ENCODE assay signal across 33 mouse cellular contexts in the genomic region with DNA sequence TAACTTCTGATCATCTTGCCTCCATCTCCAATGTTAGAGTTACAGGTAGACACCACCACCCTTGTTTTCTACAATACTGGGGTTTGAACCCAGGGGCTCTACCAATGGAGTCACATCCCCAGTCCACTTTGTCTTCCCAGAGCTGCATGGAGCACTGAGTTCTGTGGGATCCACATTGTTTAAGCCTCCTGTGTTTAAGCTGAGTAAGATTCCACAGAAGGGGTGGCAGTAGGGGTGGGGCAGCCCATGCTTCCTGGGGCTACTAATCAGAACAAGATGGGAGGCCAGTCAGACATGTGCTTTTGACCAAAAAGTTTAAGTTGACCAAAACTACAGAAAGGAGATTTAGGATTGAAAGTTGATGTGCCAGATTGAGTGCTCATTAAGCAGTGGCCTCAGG.
"Had no signal": no experiment of that assay in that cellular context is flagged by ENCODE, and none has a peak within 500 bp of the region (broad histone marks: within the 10 kb centered on the region; RNA-seq: fewer than 3 reads in every experiment).

No protein-coding gene starts in this region.

- H3K27ac ChIP-seq: heart, embryonic 13.5 days; heart, embryonic 15.5 days; hindbrain, embryonic 10.5 days; hindbrain, embryonic 12.5 days; hindbrain, embryonic 13.5 days; hindbrain, embryonic 14.5 days; hindbrain, embryonic 15.5 days; hindbrain, postnatal 0 days; intestine, embryonic 15.5 days; kidney, embryonic 15.5 days; kidney, postnatal 0 days; layer of hippocampus, adult 2 months; left cerebral cortex, adult 2 months had no signal

- H3K4me2 ChIP-seq: heart, embryonic 12.5 days; heart, embryonic 13.5 days; heart, embryonic 15.5 days; hindbrain, embryonic 12.5 days; hindbrain, embryonic 13.5 days; hindbrain, embryonic 14.5 days; hindbrain, embryonic 15.5 days; intestine, embryonic 15.5 days; kidney, embryonic 15.5 days had no signal

- H3K4me1 ChIP-seq: heart, embryonic 12.5 days; heart, embryonic 13.5 days; heart, embryonic 15.5 days; hindbrain, embryonic 10.5 days; hindbrain, embryonic 12.5 days; hindbrain, embryonic 13.5 days; hindbrain, embryonic 15.5 days; intestine, embryonic 15.5 days; kidney, embryonic 15.5 days had no signal

- H3K9ac ChIP-seq: heart, embryonic 12.5 days; heart, embryonic 13.5 days; heart, embryonic 15.5 days; hindbrain, embryonic 12.5 days; hindbrain, embryonic 13.5 days; hindbrain, embryonic 14.5 days; hindbrain, embryonic 15.5 days; intestine, embryonic 15.5 days; kidney, embryonic 15.5 days had no signal

- H3K9me3 ChIP-seq: heart, embryonic 12.5 days; heart, embryonic 13.5 days; heart, embryonic 15.5 days; hindbrain, embryonic 10.5 days; hindbrain, embryonic 12.5 days; hindbrain, embryonic 13.5 days; hindbrain, embryonic 15.5 days; intestine, embryonic 15.5 days; kidney, embryonic 15.5 days had no signal

- DNase-seq: heart, postnatal 10 days; heart, postnatal 14 days; heart, postnatal 36 days; heart, postnatal 4 days; kidney, adult 11 months; kidney, adult 18-20 months; kidney, adult 2 months; kidney, adult 8-10 months; kidney, adult 9 months; kidney, postnatal 10 days; kidney, postnatal 14 days; kidney, postnatal 25 days; kidney, postnatal 36 days; layer of hippocampus, adult 9-11 months; layer of hippocampus, postnatal 36 days had no signal

- ATAC-seq: hindbrain, embryonic 16.5 days; hindbrain, postnatal 0 days; inflammation-experienced regulatory T-cells, adult 6 months; intestine, embryonic 15.5 days; intestine, embryonic 16.5 days; intestine, postnatal 0 days had no signal

- H3K27me3 ChIP-seq: heart, embryonic 12.5 days; heart, embryonic 13.5 days; heart, embryonic 15.5 days; hindbrain, embryonic 12.5 days; hindbrain, embryonic 13.5 days; hindbrain, embryonic 15.5 days; intestine, embryonic 15.5 days; kidney, embryonic 15.5 days had no signal

- H3K4me3 ChIP-seq: heart, embryonic 12.5 days; heart, embryonic 13.5 days; heart, embryonic 15.5 days; hindbrain, embryonic 10.5 days; hindbrain, embryonic 12.5 days; hindbrain, embryonic 13.5 days; hindbrain, embryonic 15.5 days; intestine, embryonic 15.5 days; kidney, embryonic 15.5 days; layer of hippocampus, adult 2 months; left cerebral cortex, adult 2 months had no signal

- H3K36me3 ChIP-seq: heart, embryonic 12.5 days; heart, embryonic 13.5 days; heart, embryonic 15.5 days; hindbrain, embryonic 10.5 days; hindbrain, embryonic 12.5 days; hindbrain, embryonic 13.5 days; hindbrain, embryonic 15.5 days; intestine, embryonic 15.5 days; kidney, embryonic 15.5 days had no signal
